In genomic region chr13:110395179-110395794, GRCm38 (mm10) we compare ENCODE assay signal across 7 mouse cellular contexts. TPM values are rescaled to one million over a fixed set of nuclear protein-coding genes. Genes with fewer than 3 reads are reported as not detected.
DNase-seq lines count a peak whose midpoint lies in the region; ATAC-seq lines count a peak whose summit lies in the region.

No protein-coding gene starts in this region.

- H3K36me3 ChIP-seq in heart, embryonic 16.5 days (ENCODE audit: control insufficient read depth, insufficient read depth), result peaks cover 28% of the 10 kb centered on the region
- peaks cover 10% of the 10 kb centered on the region for H3K36me3 ChIP-seq in liver, embryonic 15.5 days (replicated peaks)
- peaks cover 30% of the 10 kb centered on the region for H3K36me3 ChIP-seq in stomach, embryonic 14.5 days (ENCODE audit: control insufficient read depth, insufficient read depth, low read length)

- peak overlapping the region; percentile 70 for H3K4me2 ChIP-seq in heart, embryonic 16.5 days (ENCODE audit: low read depth, low read length)
- peak overlapping the region; percentile 84 for H3K4me2 ChIP-seq in liver, embryonic 15.5 days
- peak overlapping the region; percentile 85 for H3K4me2 ChIP-seq in stomach, embryonic 14.5 days (replicated peaks; ENCODE audit: low read depth, low read length)

- no peaks in the 10 kb centered on the region for H3K9me3 ChIP-seq in heart, embryonic 16.5 days (replicated peaks; ENCODE audit: control insufficient read depth, low read length)
- no peaks in the 10 kb centered on the region for H3K9me3 ChIP-seq in liver, embryonic 15.5 days (replicated peaks)
- no peaks in the 10 kb centered on the region for H3K9me3 ChIP-seq in stomach, embryonic 14.5 days (ENCODE audit: control insufficient read depth, low read depth, low read length)

- DNase-seq in right cerebral cortex, postnatal 4 days, result peak; percentile 56
- DNase-seq in right cerebral cortex, postnatal 25 days, result no peak
- DNase-seq in frontal cortex, postnatal 25 days (ENCODE audit: low spot score in 2 of 2), result no peak

- H3K9ac ChIP-seq in heart, embryonic 16.5 days (ENCODE audit: low read length), result peak overlapping the region; percentile 96
- peak overlapping the region; percentile 39 for H3K9ac ChIP-seq in liver, embryonic 15.5 days
- peak overlapping the region; percentile 92 for H3K9ac ChIP-seq in stomach, embryonic 14.5 days (replicated peaks; ENCODE audit: low read depth, low read length)

- ATAC-seq in common myeloid progenitor, adult 5-6 weeks (replicated peaks; ENCODE audit: low read depth, poor library complexity, severe bottlenecking), result peak; percentile 4; the same call in 1 of the 2 replicates
- peak; percentile 16 for ATAC-seq in heart, embryonic 16.5 days (replicated peaks; ENCODE audit: extremely low read depth, insufficient read depth, low FRiP score)
- ATAC-seq in liver, embryonic 15.5 days (ENCODE audit: insufficient read depth), result peak; percentile 17; the same call in 1 of the 2 replicates
- ATAC-seq in stomach, embryonic 14.5 days (ENCODE audit: insufficient number of reproducible peaks, insufficient read depth, low FRiP score, low read depth), result no peak

- H3K4me1 ChIP-seq in heart, embryonic 16.5 days (ENCODE audit: control insufficient read depth, insufficient read depth, low read length), result peaks cover 16% of the 10 kb centered on the region
- H3K4me1 ChIP-seq in liver, embryonic 15.5 days (replicated peaks), result peaks cover 12% of the 10 kb centered on the region
- H3K4me1 ChIP-seq in stomach, embryonic 14.5 days (ENCODE audit: control insufficient read depth, insufficient read depth, low read length), result 0 out of 2 replicates have a peak, but pooled peaks cover 7% of the 10 kb centered on the region

- H3K27me3 ChIP-seq in heart, embryonic 16.5 days (ENCODE audit: control insufficient read depth, insufficient read depth, low read length), result no peaks in the 10 kb centered on the region
- H3K27me3 ChIP-seq in liver, embryonic 15.5 days, result peaks cover 50% of the 10 kb centered on the region
- H3K27me3 ChIP-seq in stomach, embryonic 14.5 days (ENCODE audit: control insufficient read depth, insufficient read depth, low read length), result no peaks in the 10 kb centered on the region

- H3K4me3 ChIP-seq in heart, embryonic 16.5 days (ENCODE audit: low read length), result peak overlapping the region; percentile 77
- peak overlapping the region; percentile 59 for H3K4me3 ChIP-seq in liver, embryonic 15.5 days (replicated peaks)
- H3K4me3 ChIP-seq in stomach, embryonic 14.5 days (ENCODE audit: low read depth, low read length), result peak overlapping the region; percentile 79

- 1% methylated on average over 36 of the region's 41 CpGs for WGBS in heart, embryonic 16.5 days
- 1% methylated on average over 41 of the region's 41 CpGs for WGBS in liver, embryonic 15.5 days (ENCODE audit: insufficient replicate concordance)
- 1% methylated on average over 39 of the region's 41 CpGs for WGBS in stomach, embryonic 14.5 days

- peak overlapping the region; percentile 89 for H3K27ac ChIP-seq in heart, embryonic 16.5 days (ENCODE audit: low read length)
- no peak overlapping the region for H3K27ac ChIP-seq in liver, embryonic 15.5 days (replicated peaks)
- H3K27ac ChIP-seq in stomach, embryonic 14.5 days (ENCODE audit: low read length), result peak overlapping the region; percentile 74

RNA-seq across cellular contexts. Expression of gene Plk2, which starts 0.4 kb away (rescaled TPM):
- total RNA-seq in common myeloid progenitor, adult 5-6 weeks (2017), result 14.5 and 15.8 TPM in 2 replicates
- 88.5 and 99.1 TPM in 2 replicates for polyA plus RNA-seq in heart, embryonic 16.5 days (2015; fragmentation: Nextera tagmentation; extraction: Ambion mirVana)
- polyA plus RNA-seq in liver, embryonic 15.5 days (2015; fragmentation: Nextera tagmentation; extraction: Ambion mirVana), result 8.2 and 9.4 TPM in 2 replicates
- 111 and 131 TPM in 2 replicates for polyA plus RNA-seq in stomach, embryonic 14.5 days (2014; fragmentation: Nextera tagmentation; extraction: Ambion mirVana)

RNA-seq across cellular contexts. Expression of gene Gapt, which starts 38.3 kb away (rescaled TPM):
- total RNA-seq in common myeloid progenitor, adult 5-6 weeks (2017), result 1.7 and 2.7 TPM in 2 replicates
- 0.16 and 0.38 TPM in 2 replicates for polyA plus RNA-seq in heart, embryonic 16.5 days (2015; fragmentation: Nextera tagmentation; extraction: Ambion mirVana)
- 3.0 and 3.3 TPM in 2 replicates for polyA plus RNA-seq in liver, embryonic 15.5 days (2015; fragmentation: Nextera tagmentation; extraction: Ambion mirVana)
- 0.24 TPM in 1 of 2 replicates, not detected in the other for polyA plus RNA-seq in stomach, embryonic 14.5 days (2014; fragmentation: Nextera tagmentation; extraction: Ambion mirVana)

Comparison
In these comparisons a context has a peak if more than half of its experiments do, and no peak if none do; other contexts are left out.
1. H3K9ac ChIP-seq: peak in every context shown above with its lines; median percentile 96 in heart, embryonic 16.5 days; 92 in stomach, embryonic 14.5 days; 39 in liver, embryonic 15.5 days.